Mouse (Mus musculus) small intestine, adult 2 months (tissue): ENCODE data around the gene Eme2. TPM values are rescaled to one million over a fixed set of nuclear protein-coding genes. Genes with fewer than 3 reads are reported as not detected.

Source experiments
- H3K27ac ChIP-seq: fragments of 200-500 bp; 2 replicates; pipeline ENCODE4 v1.5.1; 2012; ENCODE audit warnings: low read depth, low read length, control low read depth, inconsistent platforms; ENCODE audit not compliant: insufficient read depth
- H3K27me3 ChIP-seq: fragments of 200-500 bp; 2 replicates; pipeline ENCODE4 v1.6.1; 2012; ENCODE audit warnings: mild to moderate bottlenecking, moderate library complexity, low read length, inconsistent platforms; ENCODE audit not compliant: control insufficient read depth, insufficient read depth
- H3K36me3 ChIP-seq: fragments of 200-500 bp; 2 replicates; pipeline ENCODE4 v1.6.1; 2012; ENCODE audit warnings: mild to moderate bottlenecking, low read length, control low read depth, inconsistent platforms; ENCODE audit not compliant: control insufficient read depth, insufficient read depth
- H3K4me1 ChIP-seq: fragments of 200-500 bp; 2 replicates; pipeline ENCODE4 v1.6.1; 2012; ENCODE audit warnings: low read length, inconsistent platforms, mixed read lengths; ENCODE audit not compliant: control insufficient read depth, insufficient read depth, insufficient read length
- H3K4me3 ChIP-seq: fragments of 200-500 bp; 2 replicates; pipeline ENCODE4 v1.5.1; 2012; ENCODE audit warnings: low read depth, mild to moderate bottlenecking, control low read depth, inconsistent platforms, low read length, moderate library complexity
- CTCF ChIP-seq: fragments of 200-500 bp; IDR thresholded peaks from 2 replicates; pipeline ENCODE4 v1.5.1; 2012; ENCODE audit warnings: low read depth, mild to moderate bottlenecking, control low read depth, inconsistent platforms, low read length, moderate library complexity, mixed read lengths; ENCODE audit not compliant: insufficient replicate concordance, insufficient read length; ENCODE audit errors: extremely low read depth
- POLR2A ChIP-seq: fragments of 200-500 bp; IDR thresholded peaks from 2 replicates; pipeline ENCODE4 v1.6.1; 2012; ENCODE audit warnings: low read depth, mild to moderate bottlenecking, control low read depth, inconsistent platforms, low read length, moderate library complexity
- WGBS: fragments of 180-500 bp; shearing (Covaris S2); methylation state at CpG from one replicate; pipeline ENCODE4 v1.1.7; 2018; 5-methylcytosine and 5-hydroxymethylcytosine counted together
- polyA plus RNA-seq: library from polyadenylated mRNA; depleted of rRNA; stranded (reverse); fragments of >200 nt; gene quantifications from 2 replicates; pipeline ENCODE4 v1.2.3, GENCODE M21; 2012

Gene Eme2
- polyA plus RNA-seq, 1 experiment, result 21.0 TPM

DNA sequence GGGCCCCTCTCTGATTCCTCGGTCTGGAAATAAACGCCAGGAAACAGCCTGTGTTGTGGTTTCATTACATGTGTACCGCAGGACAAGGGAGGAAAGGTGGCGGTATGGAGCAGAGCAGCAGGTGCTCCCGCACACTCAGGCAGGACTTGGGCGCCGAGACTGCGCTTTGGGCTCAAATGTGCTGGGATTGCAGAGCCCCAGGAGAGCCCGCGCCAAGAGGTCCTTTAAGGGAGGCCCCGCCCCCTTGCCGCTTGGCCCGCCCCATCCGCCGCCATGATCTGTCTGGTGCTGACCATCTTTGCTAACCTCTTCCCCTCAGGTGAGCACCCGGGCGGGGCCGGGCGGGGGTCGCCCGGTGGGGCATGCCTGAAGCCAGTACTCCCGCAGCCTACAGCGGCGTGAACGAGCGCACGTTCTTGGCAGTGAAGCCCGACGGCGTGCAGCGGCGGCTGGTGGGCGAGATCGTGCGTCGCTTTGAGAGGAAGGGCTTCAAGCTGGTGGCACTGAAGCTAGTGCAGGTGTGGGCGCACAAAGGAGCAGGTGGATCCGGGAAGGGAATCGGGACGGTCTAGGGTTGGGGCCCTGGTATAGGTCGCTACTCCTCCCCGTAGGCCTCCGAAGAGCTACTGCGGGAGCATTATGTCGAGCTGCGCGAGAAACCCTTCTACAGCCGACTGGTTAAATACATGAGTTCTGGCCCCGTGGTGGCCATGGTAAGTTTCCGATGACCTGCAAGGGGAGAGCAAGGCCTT lies 1.5 kb upstream of the Eme2 start, which contains the start of gene Nme3:
Nme3 (plus strand) TSS at position 260 of the 752 bp plus-strand sequence.
- H3K4me1 ChIP-seq, result peaks cover 11% of the 10 kb centered on the region
- H3K4me3 ChIP-seq, result peak within 1 kb of the TSS; percentile 72
- WGBS, result under 1% methylated on average over 50 of the region's 50 CpGs
- TF ChIP-seq CTCF, result no peak
- no peak for TF ChIP-seq POLR2A
- H3K27me3 ChIP-seq, result no peaks in the 10 kb centered on the region
- peaks cover 45% of the 10 kb centered on the region for H3K36me3 ChIP-seq
- peak within 1 kb of the TSS; percentile 73 for H3K27ac ChIP-seq

DNA sequence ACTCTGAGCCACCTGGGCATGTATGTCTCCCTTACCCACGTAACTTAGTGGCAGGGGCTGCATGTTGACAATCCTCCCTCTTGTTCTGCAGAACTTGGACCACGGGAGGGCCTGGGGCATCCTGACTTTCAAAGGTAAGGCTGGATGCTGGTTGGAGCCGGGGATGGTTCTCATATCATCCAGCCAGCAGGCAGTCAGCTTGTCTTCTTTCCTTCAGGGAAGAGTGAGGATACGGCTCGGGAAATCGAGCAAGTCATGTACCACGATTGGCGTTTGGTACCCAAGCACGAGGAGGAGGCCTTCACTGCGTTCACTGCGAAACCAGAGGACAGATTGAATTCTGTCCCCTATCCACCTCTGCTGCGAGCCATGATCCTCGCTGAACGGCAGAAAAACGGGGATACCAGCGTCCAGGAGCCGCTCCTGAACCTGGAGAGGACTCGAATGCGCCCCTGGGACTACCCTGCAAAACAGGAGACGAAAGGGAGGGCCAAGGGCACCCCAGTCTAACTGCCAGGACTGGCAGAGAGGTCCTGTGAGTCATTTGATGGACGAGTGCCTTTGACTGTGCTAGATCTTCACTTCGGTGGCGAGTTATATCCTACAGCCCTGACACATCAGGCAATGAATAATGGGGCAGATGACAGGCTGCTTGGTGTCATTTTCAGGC lies 819 bp upstream of the Eme2 start:
- no peak for TF ChIP-seq CTCF
- no peak for TF ChIP-seq POLR2A
- peaks cover 11% of the 10 kb centered on the region for H3K4me1 ChIP-seq
- H3K27me3 ChIP-seq, result no peaks in the 10 kb centered on the region
- peak overlapping the region; percentile 73 for H3K27ac ChIP-seq
- peaks cover 45% of the 10 kb centered on the region for H3K36me3 ChIP-seq
- peak overlapping the region; percentile 72 for H3K4me3 ChIP-seq
- 3% methylated on average over 23 of the region's 23 CpGs for WGBS

DNA sequence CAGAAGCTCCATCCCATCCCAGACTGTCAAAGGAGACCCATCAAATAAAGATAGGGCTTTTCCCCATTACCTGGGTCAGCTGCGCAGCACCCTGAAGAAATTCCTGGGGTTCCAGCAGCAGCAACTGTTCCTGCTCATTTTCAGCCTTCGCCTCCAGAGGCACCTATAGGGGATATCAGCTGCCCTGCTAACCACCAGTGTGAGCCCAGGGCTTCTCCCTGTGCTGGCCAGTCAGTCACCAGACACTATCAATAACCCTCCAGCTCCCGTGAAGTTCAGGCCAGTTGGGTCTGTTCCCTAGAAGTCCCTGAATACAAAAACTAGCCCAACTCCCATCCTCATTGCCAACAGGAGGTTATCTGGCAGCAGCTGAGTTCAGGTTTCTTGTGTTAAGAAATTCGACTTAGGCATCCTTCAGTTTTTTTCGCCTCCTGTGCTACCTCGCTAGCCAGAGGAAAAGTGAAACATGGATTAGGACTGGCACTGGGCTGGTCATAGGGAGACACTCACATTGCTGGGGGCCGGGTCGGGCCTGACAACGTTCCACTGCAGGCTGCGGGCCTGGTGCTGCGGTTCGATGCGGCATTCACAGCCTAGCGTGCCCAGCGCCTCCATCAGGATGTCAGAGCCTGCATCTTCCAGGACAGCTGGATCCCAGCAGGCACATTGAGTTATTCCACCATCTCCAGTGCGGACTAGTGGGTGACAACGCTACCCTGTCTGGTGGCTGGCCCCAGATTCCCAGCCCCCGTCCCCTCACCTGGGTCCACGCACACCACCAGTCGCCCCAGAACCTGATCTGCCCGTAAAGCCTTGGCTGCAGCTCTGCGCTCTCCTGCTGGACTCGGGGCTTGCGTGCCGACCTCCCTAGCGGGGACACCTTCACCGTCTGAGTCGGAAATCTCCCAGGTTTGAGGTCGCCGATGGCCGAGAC lies 559 bp downstream of the Eme2 start:
- no peaks in the 10 kb centered on the region for H3K27me3 ChIP-seq
- H3K27ac ChIP-seq, result peak overlapping the region; percentile 43
- peak overlapping the region; percentile 72 for H3K4me3 ChIP-seq
- TF ChIP-seq POLR2A, result no peak; the same call in 1 of the 2 replicates
- TF ChIP-seq CTCF, result no peak
- peaks cover 11% of the 10 kb centered on the region for H3K4me1 ChIP-seq
- WGBS, result 8% methylated on average over 31 of the region's 31 CpGs
- peaks cover 40% of the 10 kb centered on the region for H3K36me3 ChIP-seq

DNA sequence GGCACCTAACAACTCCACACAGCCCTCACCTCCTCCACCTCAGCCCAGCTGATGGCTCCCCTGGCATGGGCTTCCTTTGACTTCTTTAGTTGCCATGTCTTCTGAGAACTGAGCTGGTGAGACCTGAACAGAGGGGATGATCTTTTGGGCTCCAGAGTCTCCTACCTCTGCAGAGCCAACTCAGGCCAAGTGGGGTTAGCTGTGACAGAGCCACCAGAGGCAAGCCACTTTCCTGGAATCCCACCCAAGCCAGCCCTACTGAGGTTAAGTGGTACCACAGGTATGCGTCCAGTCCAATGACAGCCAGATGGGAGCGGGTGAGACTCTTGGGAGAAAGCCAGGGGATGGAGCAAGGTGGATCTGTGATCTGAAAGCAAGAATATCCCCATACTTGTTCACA lies 1.6 kb downstream of the Eme2 start:
- H3K27ac ChIP-seq, result no peak overlapping the region
- H3K36me3 ChIP-seq, result peaks cover 32% of the 10 kb centered on the region
- no peak overlapping the region for H3K4me3 ChIP-seq
- H3K27me3 ChIP-seq, result no peaks in the 10 kb centered on the region
- 98% methylated on average over 2 of the region's 2 CpGs for WGBS
- H3K4me1 ChIP-seq, result peaks cover 11% of the 10 kb centered on the region
- no peak for TF ChIP-seq CTCF
- TF ChIP-seq POLR2A, result no peak

DNA sequence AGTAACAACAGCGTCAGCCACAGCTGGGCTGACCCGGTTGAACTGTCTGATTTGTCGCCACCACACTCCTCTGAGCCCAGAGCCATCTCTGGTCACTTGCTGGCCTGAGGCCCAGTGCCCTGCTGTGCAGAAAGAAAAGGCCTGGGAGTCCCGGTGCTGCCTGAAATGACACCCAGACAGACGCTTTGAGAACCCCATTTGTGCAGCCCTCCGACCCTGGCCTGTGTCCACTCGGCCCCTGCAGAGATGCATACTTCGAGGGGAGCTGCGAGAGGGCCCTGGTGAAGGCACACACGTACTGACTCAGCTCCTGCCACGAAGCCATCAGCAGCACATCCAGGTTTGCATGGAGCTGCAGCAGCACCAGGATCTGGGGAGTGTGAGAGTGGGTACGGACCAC lies 2.1 kb downstream of the Eme2 start:
- WGBS, result 92% methylated on average over 12 of the region's 12 CpGs
- Histone ChIP-seq H3K27me3 (no peaks in the 10 kb centered on the region), H3K27ac (no peak overlapping the region), H3K4me1 (peaks cover 10% of the 10 kb centered on the region), H3K36me3 (peaks cover 30% of the 10 kb centered on the region), H3K4me3 (no peak overlapping the region)
- TF ChIP-seq CTCF (no peak), POLR2A (no peak)

DNA sequence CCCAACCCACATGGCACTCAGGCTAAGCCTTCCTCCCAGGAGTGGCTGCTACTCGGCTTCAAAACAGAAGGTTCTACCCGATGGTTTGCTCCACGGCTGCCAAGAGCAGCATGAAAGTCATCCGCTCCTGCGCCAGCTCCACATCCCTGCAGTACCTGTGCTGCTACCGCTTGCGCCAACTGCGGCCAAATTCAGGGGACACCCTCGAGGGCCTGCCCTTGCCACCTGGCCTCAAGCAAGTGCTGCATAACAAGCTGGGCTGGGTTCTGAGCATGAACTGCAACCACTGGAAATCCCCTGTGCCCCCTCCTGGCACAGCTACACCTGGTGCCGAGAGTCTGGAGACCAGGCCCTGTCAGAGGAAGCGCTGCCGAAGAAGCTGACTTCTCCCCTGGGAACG lies 3.6 kb downstream of the Eme2 start:
- Histone ChIP-seq H3K4me3 (no peak overlapping the region), H3K27ac (no peak overlapping the region), H3K36me3 (peaks cover 27% of the 10 kb centered on the region), H3K27me3 (no peaks in the 10 kb centered on the region), H3K4me1 (peaks cover 8% of the 10 kb centered on the region)
- 79% methylated on average over 13 of the region's 13 CpGs for WGBS
- TF ChIP-seq CTCF (no peak), POLR2A (no peak)
